10 mouse cellular contexts compared by ENCODE assay signal in the genomic region with DNA sequence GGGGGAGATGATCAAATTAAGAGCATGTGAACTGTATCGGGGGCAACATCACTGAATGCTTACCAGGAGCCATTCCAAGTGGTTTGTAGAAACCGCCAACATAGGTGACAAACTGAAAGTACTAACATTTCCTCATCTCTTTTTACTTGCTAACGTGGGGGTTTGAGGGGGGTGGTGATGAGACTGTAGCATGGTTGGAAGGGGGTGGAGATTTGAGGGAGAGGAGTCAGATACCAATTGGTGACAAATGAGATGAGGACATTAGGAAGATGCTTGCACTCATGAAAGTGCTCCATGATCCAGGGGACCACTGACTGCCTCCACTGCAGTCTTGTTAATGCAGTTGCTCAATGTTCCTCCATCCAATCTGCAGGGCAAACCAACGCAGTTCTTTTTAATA. TPM values are rescaled to one million over a fixed set of nuclear protein-coding genes. Genes with fewer than 3 reads are reported as not detected.
A peak's percentile ranks its signal among the peaks of the same experiment; 100 is the strongest.
DNase-seq lines count a peak whose midpoint lies in the region; ATAC-seq and TF ChIP-seq lines count a peak whose summit lies in the region.
"Had no signal": no experiment of that assay in that cellular context is flagged by ENCODE, and none has a peak within 500 bp of the region (broad histone marks: within the 10 kb centered on the region; RNA-seq: fewer than 3 reads in every experiment).

No protein-coding gene starts in this region.

- no peak for TF ChIP-seq CTCF in forebrain, postnatal 0 days (IDR thresholded peaks at IDR 0.05; ENCODE audit: low read depth)

- peaks cover 54% of the 10 kb centered on the region for H3K27me3 ChIP-seq in kidney, embryonic 15.5 days
- H3K27me3 ChIP-seq in embryonic facial prominence, embryonic 12.5 days: peaks cover 40% of the 10 kb centered on the region
- no peaks in the 10 kb centered on the region for H3K27me3 ChIP-seq in forebrain, postnatal 0 days (ENCODE audit: insufficient read depth, low read length)
- no peaks in the 10 kb centered on the region for H3K27me3 ChIP-seq in midbrain, embryonic 15.5 days (replicated peaks)

- no peak overlapping the region for H3K9ac ChIP-seq in kidney, embryonic 15.5 days
- H3K9ac ChIP-seq in embryonic facial prominence, embryonic 12.5 days: no peak overlapping the region
- H3K9ac ChIP-seq in forebrain, postnatal 0 days: no peak overlapping the region
- H3K9ac ChIP-seq in midbrain, embryonic 15.5 days: 0 out of 2 replicates have a peak overlapping the region, but pooled peaks have one; percentile 15

- ATAC-seq in kidney, embryonic 15.5 days (replicated peaks; ENCODE audit: low FRiP score): no peak
- no peak for ATAC-seq in embryonic facial prominence, embryonic 12.5 days (ENCODE audit: insufficient number of reproducible peaks, insufficient read depth, low FRiP score, low TSS enrichment)
- ATAC-seq in forebrain, postnatal 0 days: no peak
- ATAC-seq in midbrain, embryonic 15.5 days (replicated peaks): no peak
- no peak for ATAC-seq in granulocyte monocyte progenitor cell, adult 5-6 weeks (replicated peaks; ENCODE audit: poor library complexity, severe bottlenecking)

- no peak overlapping the region for H3K4me3 ChIP-seq in kidney, embryonic 15.5 days (replicated peaks)
- peak overlapping the region; percentile 53 for H3K4me3 ChIP-seq in embryonic facial prominence, embryonic 12.5 days
- H3K4me3 ChIP-seq in forebrain, postnatal 0 days (ENCODE audit: low read depth, low read length): peak overlapping the region; percentile 70
- H3K4me3 ChIP-seq in midbrain, embryonic 15.5 days: peak overlapping the region; percentile 70

- H3K9me3 ChIP-seq in kidney, embryonic 15.5 days (replicated peaks): no peaks in the 10 kb centered on the region
- H3K9me3 ChIP-seq in embryonic facial prominence, embryonic 12.5 days: no peaks in the 10 kb centered on the region
- no peaks in the 10 kb centered on the region for H3K9me3 ChIP-seq in forebrain, postnatal 0 days (ENCODE audit: low read length)
- no peaks in the 10 kb centered on the region for H3K9me3 ChIP-seq in midbrain, embryonic 15.5 days

- no peaks in the 10 kb centered on the region for H3K36me3 ChIP-seq in kidney, embryonic 15.5 days
- H3K36me3 ChIP-seq in embryonic facial prominence, embryonic 12.5 days: no peaks in the 10 kb centered on the region
- H3K36me3 ChIP-seq in forebrain, postnatal 0 days (ENCODE audit: insufficient read depth): no peaks in the 10 kb centered on the region
- no peaks in the 10 kb centered on the region for H3K36me3 ChIP-seq in midbrain, embryonic 15.5 days (replicated peaks)

- H3K27ac ChIP-seq in kidney, embryonic 15.5 days: no peak overlapping the region
- no peak overlapping the region for H3K27ac ChIP-seq in embryonic facial prominence, embryonic 12.5 days
- H3K27ac ChIP-seq in forebrain, postnatal 0 days (ENCODE audit: low read depth, low read length): no peak overlapping the region
- peak overlapping the region; percentile 9; the same call in 1 of the 2 replicates for H3K27ac ChIP-seq in midbrain, embryonic 15.5 days

- peaks cover 9% of the 10 kb centered on the region for H3K4me1 ChIP-seq in kidney, embryonic 15.5 days
- peaks cover 3% of the 10 kb centered on the region; the same call in 1 of the 2 replicates for H3K4me1 ChIP-seq in embryonic facial prominence, embryonic 12.5 days
- peaks cover 4% of the 10 kb centered on the region; the same call in 1 of the 2 replicates for H3K4me1 ChIP-seq in forebrain, postnatal 0 days (ENCODE audit: insufficient read depth)
- H3K4me1 ChIP-seq in midbrain, embryonic 15.5 days: peaks cover 19% of the 10 kb centered on the region

- H3K4me2 ChIP-seq in kidney, embryonic 15.5 days: peak overlapping the region; percentile 94
- H3K4me2 ChIP-seq in embryonic facial prominence, embryonic 12.5 days (replicated peaks): peak overlapping the region; percentile 88
- H3K4me2 ChIP-seq in forebrain, postnatal 0 days (ENCODE audit: low read depth): peak overlapping the region; percentile 71
- H3K4me2 ChIP-seq in midbrain, embryonic 15.5 days: peak overlapping the region; percentile 73

- no peak for DNase-seq in kidney, postnatal 36 days
- peak; percentile 45 for DNase-seq in forebrain, postnatal 0 days
- no peak for DNase-seq in left cerebral cortex, adult 11 months (ENCODE audit: low spot score)
- DNase-seq in adrenal gland, postnatal 10 days: no peak
- DNase-seq: kidney, adult 18-20 months had no signal

- WGBS in kidney, embryonic 15.5 days: 19% methylated on average over 4 of the region's 4 CpGs
- 10% methylated on average over 4 of the region's 4 CpGs for WGBS in embryonic facial prominence, embryonic 12.5 days
- 15% methylated on average over 4 of the region's 4 CpGs for WGBS in forebrain, postnatal 0 days
- 19% methylated on average over 4 of the region's 4 CpGs for WGBS in midbrain, embryonic 15.5 days

RNA-seq across cellular contexts. Expression of a gene that starts 0.6 kb away (rescaled TPM):
- polyA plus RNA-seq in kidney, embryonic 15.5 days (2015; fragmentation: Nextera tagmentation; extraction: Ambion mirVana): 0.09 and 0.38 TPM in 2 replicates
- polyA plus RNA-seq in embryonic facial prominence, embryonic 12.5 days (2016; fragmentation: Nextera tagmentation; extraction: Ambion mirVana): 1.9 and 2.8 TPM in 2 replicates
- total RNA-seq in forebrain, postnatal 0 days (2014; rRNA removed): 21.1 and 30.4 TPM in 2 replicates
- 8.4 and 20.1 TPM in 2 replicates for polyA plus RNA-seq in forebrain, postnatal 0 days (2015; fragmentation: Nextera tagmentation; extraction: Ambion mirVana)
- 21.6 and 22.4 TPM in 2 replicates for polyA plus RNA-seq in midbrain, embryonic 15.5 days (2015; fragmentation: Nextera tagmentation; extraction: Ambion mirVana)
- total RNA-seq in granulocyte monocyte progenitor cell, adult 5-6 weeks (2014; fragmentation: Nextera tagmentation): not detected in 2 replicates
- total RNA-seq in granulocyte monocyte progenitor cell, adult 5-6 weeks (2017): not detected in 2 replicates
- under 1 TPM; 0.06 to 0.24 TPM for total RNA-seq in adrenal gland, postnatal 10 days (2021)
- total RNA-seq: liver, adult 2 months had no signal
- polyA plus RNA-seq: liver, adult 2 months had no signal
